8 mouse cellular contexts compared by ENCODE assay signal in the genomic region with DNA sequence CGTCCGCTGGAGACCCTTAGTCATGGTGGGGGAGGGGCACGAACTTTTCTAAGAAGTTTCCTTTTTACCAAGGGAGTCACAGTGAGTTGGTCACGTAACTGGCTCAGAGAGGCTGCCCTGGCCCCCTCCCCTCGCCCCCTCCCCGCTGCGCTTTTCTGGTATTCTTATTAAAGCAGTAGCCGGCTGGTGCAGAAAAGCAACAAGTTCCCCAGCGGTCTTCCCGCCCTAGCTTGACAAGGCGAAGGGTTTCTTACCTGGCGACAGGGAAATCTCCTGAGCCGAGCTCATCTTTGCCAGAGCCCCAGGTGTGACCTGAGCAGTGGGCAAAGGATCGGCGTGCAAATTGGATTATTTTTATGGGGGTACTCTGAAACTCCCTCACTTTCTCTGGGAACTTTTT. TPM values are rescaled to one million over a fixed set of nuclear protein-coding genes. Genes with fewer than 3 reads are reported as not detected.
DNase-seq lines count a peak whose midpoint lies in the region; ATAC-seq lines count a peak whose summit lies in the region.

Gene Bdnf, plus strand, starts transcription at position 169 of the 400 bp plus-strand sequence.

- peak within 1 kb of the TSS; percentile 65 for H3K4me2 ChIP-seq in heart, embryonic 15.5 days
- peak within 1 kb of the TSS; percentile 89 for H3K4me2 ChIP-seq in hindbrain, embryonic 12.5 days (replicated peaks)
- peak within 1 kb of the TSS; percentile 25; the same call in 1 of the 2 replicates for H3K4me2 ChIP-seq in liver, embryonic 15.5 days

- H3K27ac ChIP-seq in heart, embryonic 15.5 days, result no peak within 1 kb of the TSS
- no peak within 1 kb of the TSS for H3K27ac ChIP-seq in hindbrain, embryonic 12.5 days
- H3K27ac ChIP-seq in liver, embryonic 15.5 days (replicated peaks), result no peak within 1 kb of the TSS

- DNase-seq in heart, adult 9 months (ENCODE audit: low spot score in 2 of 2), result no peak
- peak; percentile 17 for DNase-seq in cerebellum, adult 8-10 months
- DNase-seq in gastrocnemius, adult 8-10 months (ENCODE audit: low spot score in 2 of 2), result no peak
- no peak for DNase-seq in thymus, postnatal 0 days (ENCODE audit: low spot score)

- no peak for ATAC-seq in heart, embryonic 15.5 days (replicated peaks; ENCODE audit: insufficient number of reproducible peaks, insufficient read depth, low FRiP score, low read depth)
- ATAC-seq in hindbrain, embryonic 12.5 days (ENCODE audit: low FRiP score), result no peak
- ATAC-seq in liver, embryonic 15.5 days (ENCODE audit: insufficient read depth), result no peak
- no peak for ATAC-seq in erythroid progenitor cell, adult 5-6 weeks (replicated peaks; ENCODE audit: low FRiP score, poor library complexity, severe bottlenecking)

- H3K4me1 ChIP-seq in heart, embryonic 15.5 days (replicated peaks), result peaks cover 31% of the 10 kb centered on the region
- peaks cover 27% of the 10 kb centered on the region for H3K4me1 ChIP-seq in hindbrain, embryonic 12.5 days
- H3K4me1 ChIP-seq in liver, embryonic 15.5 days (replicated peaks), result no peaks in the 10 kb centered on the region

- H3K4me3 ChIP-seq in heart, embryonic 15.5 days, result peak within 1 kb of the TSS; percentile 39
- H3K4me3 ChIP-seq in hindbrain, embryonic 12.5 days, result peak within 1 kb of the TSS; percentile 42
- H3K4me3 ChIP-seq in liver, embryonic 15.5 days (replicated peaks), result no peak within 1 kb of the TSS

- no peaks in the 10 kb centered on the region for H3K36me3 ChIP-seq in heart, embryonic 15.5 days
- H3K36me3 ChIP-seq in hindbrain, embryonic 12.5 days, result no peaks in the 10 kb centered on the region
- no peaks in the 10 kb centered on the region for H3K36me3 ChIP-seq in liver, embryonic 15.5 days (replicated peaks)

- no peaks in the 10 kb centered on the region for H3K9me3 ChIP-seq in heart, embryonic 15.5 days (replicated peaks)
- H3K9me3 ChIP-seq in hindbrain, embryonic 12.5 days (replicated peaks), result no peaks in the 10 kb centered on the region
- H3K9me3 ChIP-seq in liver, embryonic 15.5 days (replicated peaks), result no peaks in the 10 kb centered on the region

- no peak within 1 kb of the TSS for H3K9ac ChIP-seq in heart, embryonic 15.5 days
- H3K9ac ChIP-seq in hindbrain, embryonic 12.5 days, result peak within 1 kb of the TSS; percentile 25
- H3K9ac ChIP-seq in liver, embryonic 15.5 days, result no peak within 1 kb of the TSS

- WGBS in heart, embryonic 15.5 days, result under 1% methylated on average over 15 of the region's 15 CpGs
- WGBS in hindbrain, embryonic 12.5 days, result 1% methylated on average over 15 of the region's 15 CpGs
- WGBS in liver, embryonic 15.5 days (ENCODE audit: insufficient replicate concordance), result 1% methylated on average over 15 of the region's 15 CpGs

- peaks cover 76% of the 10 kb centered on the region for H3K27me3 ChIP-seq in heart, embryonic 15.5 days
- peaks cover 48% of the 10 kb centered on the region for H3K27me3 ChIP-seq in hindbrain, embryonic 12.5 days
- peaks cover 68% of the 10 kb centered on the region for H3K27me3 ChIP-seq in liver, embryonic 15.5 days

RNA-seq across cellular contexts. Expression of gene Bdnf, which starts in this region (rescaled TPM):
- polyA plus RNA-seq in heart, embryonic 15.5 days (2015; fragmentation: Nextera tagmentation; extraction: Ambion mirVana), result 0.50 and 0.96 TPM in 2 replicates
- polyA plus RNA-seq in hindbrain, embryonic 12.5 days (2016; fragmentation: Nextera tagmentation; extraction: Ambion mirVana), result 3.2 and 4.3 TPM in 2 replicates
- polyA plus RNA-seq in liver, embryonic 15.5 days (2015; fragmentation: Nextera tagmentation; extraction: Ambion mirVana), result 0.09 and 0.10 TPM in 2 replicates
- not detected in 2 replicates for total RNA-seq in erythroid progenitor cell, adult 5-6 weeks (2015; ENCODE audit: low replicate concordance)
- not detected in 2 replicates for total RNA-seq in erythroid progenitor cell, adult 5-6 weeks (2017; ENCODE audit: low replicate concordance)
- total RNA-seq in gastrocnemius, adult 8-10 months (2022), result 1 to 10 TPM in 1 of 4 experiments, under 1 TPM in 3; 0.16 to 1.0 (median 0.59) TPM
- polyA plus RNA-seq in thymus, postnatal 0 days (2015; fragmentation: Nextera tagmentation; extraction: Ambion mirVana), result 0.36 TPM in 2 replicates

Comparison
In these comparisons a context has a peak if more than half of its experiments do, and no peak if none do; other contexts are left out.
1. H3K4me2 ChIP-seq: peak in every context shown above with its lines; median percentile 89 in hindbrain, embryonic 12.5 days; 65 in heart, embryonic 15.5 days; 25 in liver, embryonic 15.5 days.